Mouse (Mus musculus) cerebellum, adult 9-11 months (tissue): ENCODE data around the gene Bag1.

Experiments used
- DNase-seq: peaks from one replicate; pipeline ENCODE4 v3.0.0; 2022

Gene Bag1

DNA sequence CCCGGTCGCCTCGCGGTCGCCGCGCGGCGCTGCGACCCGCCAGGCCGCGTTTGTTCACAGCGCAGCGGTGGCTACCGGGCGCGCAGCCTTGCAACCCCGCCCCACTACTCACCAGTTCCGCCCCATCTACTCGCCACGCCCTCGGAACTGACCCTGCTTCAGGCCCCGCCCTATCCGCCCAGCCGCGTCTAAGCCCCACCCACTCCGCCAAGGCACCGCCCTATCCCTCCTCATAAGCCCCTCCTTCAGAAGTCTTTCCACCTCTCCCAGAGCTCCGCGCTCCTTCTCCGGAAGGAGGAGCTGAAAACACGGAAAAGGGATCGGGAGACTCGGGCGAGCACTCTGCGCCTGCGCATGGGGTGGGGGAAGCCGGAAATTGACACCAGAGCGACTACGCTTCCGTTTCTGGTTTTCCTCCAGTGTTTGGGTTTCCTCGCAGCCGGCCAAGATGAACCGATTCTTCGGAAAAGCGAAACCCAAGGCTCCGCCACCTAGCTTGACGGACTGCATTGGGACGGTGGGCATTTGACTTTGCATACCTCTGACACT, at the start of gene Bag1, which contains the start of gene Chmp5:
Bag1 (minus strand) TSS at position 135 of the 549 bp plus-strand sequence.
Chmp5 (plus strand) TSS at position 248 of the 549 bp plus-strand sequence.
- DNase-seq = peak; percentile 99

DNA sequence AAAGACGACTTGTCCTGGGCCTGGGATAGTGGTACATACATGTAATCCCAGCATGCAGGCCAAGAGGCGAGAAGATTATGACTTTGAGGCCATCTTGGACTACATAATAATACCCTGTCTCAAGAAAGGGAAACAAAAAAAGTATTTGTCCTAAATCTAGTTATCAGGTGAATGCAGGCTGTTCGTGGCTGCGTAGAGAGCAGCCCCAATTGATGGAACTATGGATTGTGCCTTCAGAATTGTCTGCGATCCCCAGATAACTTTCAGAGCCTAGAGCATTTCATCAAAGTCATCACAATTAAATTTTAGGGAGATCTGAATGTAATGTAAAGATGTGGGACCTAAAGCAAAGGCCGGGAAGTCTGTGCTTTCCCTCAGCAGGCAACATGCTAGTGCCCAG, 48.2 kb upstream of the Bag1 start:
- no peak for DNase-seq

DNA sequence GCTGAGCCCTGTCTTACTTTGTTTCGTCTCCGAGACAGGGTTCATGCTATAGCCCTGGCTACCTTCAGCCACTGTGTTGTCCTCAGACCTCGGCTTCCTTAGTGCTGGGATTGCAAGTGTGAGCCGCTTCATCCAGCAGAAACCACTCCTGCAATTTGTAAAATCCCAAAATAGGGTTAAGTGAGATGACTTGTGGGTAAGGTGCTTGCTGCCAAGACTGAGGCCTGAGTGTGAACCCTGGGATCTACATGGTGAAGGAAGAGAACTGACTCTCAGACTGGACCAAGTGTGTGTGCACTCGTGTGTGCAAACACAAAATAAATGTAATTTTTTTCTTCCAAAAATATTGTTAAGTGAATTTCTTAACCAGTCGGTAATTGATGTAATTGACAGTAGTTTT, 41.5 kb upstream of the Bag1 start:
- DNase-seq = no peak

- DNase-seq = no peak
Measured at GRCm38 (mm10) chr4:40983686-40984085, 35.6 kb upstream of the Bag1 start.

GRCm38 (mm10) chr4:40982486-40982885, 34.4 kb upstream of the Bag1 start:
- DNase-seq = no peak

DNA sequence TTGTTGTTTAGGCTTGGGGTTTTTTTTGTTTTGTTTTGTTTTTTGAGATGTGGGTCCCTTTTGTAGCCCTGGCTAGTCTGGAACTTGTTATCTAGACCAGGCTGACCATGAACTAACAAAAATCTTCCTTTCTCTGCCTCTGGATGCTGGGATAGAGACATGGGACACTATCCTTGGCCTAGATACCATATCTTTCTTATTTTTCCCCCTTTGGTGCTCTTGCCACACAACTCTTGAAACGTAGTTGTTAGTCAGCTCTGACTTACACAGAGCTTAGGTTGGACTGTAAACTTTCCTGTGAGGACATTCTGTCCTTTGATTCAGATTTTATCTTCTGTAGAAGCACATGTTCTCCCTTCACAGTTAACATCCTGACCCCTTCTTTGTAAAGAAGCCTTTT, 31.3 kb upstream of the Bag1 start:
- no peak for DNase-seq

DNA sequence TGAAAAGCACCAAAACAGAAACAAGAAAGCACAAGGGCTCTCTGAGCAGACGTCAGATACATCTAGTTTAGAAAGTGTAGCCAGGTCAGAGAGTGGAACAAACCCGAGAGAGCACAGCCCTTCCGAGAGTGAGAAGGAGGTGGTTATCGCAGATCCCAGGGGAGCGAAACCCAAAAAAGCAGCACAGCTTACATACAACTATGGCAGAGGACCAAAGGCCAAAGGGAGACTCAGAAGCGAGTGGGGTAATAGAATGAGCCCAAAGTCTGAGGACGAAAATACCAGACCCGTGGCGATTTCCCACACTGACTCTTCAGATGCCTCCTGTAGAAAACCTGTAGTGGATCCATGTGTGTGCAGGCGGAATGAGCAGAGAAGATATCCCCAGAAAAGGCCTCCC, 28.6 kb upstream of the Bag1 start:
- DNase-seq = no peak

GRCm38 (mm10) chr4:40975678-40976077, 27.6 kb upstream of the Bag1 start:
- no peak for DNase-seq

GRCm38 (mm10) chr4:40974011-40974410, 25.9 kb upstream of the Bag1 start:
- no peak for DNase-seq

- peak; percentile 39 for DNase-seq
Measured at GRCm38 (mm10) chr4:40971744-40972143, 23.6 kb upstream of the Bag1 start.

- DNase-seq = peak; percentile 96
Measured at GRCm38 (mm10) chr4:40970842-40971701, 23.0 kb upstream of the Bag1 start, which contains the start of gene Nfx1. Nfx1 (plus strand) TSS chr4:40970906.

GRCm38 (mm10) chr4:40970592-40970841, 22.4 kb upstream of the Bag1 start:
- DNase-seq = no peak

DNA sequence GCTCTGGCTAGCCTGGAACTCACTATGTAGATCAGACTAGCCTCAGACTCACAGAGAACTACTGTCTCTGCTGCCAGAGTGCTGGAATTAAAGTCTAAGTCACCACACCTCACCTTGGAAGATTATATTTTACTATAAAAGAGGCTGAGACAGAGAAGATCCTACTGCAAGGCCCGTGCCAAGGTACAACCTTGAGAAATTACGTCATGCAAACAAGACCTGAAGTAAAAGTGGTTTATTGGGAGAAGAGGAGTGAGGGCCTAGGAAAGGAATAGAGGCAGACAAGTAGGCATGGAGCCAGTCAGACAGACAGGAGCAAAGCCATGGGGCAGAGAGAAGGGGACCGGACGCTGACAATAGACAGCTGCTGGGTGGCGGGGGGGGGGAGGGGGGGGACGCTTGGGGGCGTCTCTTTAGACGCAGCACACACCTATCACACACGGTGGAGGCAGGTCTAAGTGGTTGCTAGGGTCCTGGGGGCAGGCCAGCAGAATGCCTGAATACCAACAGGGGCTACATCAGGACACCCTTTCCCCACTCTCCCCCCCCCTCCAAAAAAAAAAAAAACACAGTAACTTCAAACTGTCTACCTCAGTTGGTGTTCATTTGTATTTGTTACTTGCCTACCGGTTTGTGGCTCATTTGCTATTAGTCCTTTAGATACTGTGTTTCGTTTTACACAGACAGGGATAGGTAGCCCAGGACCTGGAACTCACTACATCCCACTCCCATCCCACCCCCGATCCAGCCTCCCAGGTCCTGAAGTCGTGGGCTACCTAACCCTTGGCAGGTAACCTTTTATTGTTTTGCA, 21.9 kb upstream of the Bag1 start:
- peak; percentile 51 for DNase-seq

GRCm38 (mm10) chr4:40969161-40969560, 21.1 kb upstream of the Bag1 start:
- no peak for DNase-seq

DNA sequence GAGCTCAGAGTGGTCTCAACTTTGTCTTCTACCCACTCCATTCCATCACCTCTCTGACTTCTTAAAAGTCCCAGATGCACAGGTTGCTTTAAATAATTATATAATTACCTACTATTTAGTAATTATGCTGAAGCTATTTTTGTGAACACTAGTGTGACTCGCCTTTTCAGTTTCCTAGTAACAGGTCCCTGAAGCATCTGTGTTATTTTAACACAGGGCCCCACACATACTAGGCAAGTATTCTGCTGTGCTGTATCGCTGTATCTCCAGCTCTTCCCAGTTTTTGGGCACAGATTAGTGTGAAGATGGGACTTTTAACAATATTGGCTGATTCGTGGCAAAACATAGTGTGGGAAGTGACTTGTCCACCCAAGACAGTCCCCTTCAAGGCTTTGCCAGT, 15.4 kb upstream of the Bag1 start:
- no peak for DNase-seq

- DNase-seq = no peak
Measured at GRCm38 (mm10) chr4:40955942-40956341, 7.8 kb upstream of the Bag1 start.

DNA sequence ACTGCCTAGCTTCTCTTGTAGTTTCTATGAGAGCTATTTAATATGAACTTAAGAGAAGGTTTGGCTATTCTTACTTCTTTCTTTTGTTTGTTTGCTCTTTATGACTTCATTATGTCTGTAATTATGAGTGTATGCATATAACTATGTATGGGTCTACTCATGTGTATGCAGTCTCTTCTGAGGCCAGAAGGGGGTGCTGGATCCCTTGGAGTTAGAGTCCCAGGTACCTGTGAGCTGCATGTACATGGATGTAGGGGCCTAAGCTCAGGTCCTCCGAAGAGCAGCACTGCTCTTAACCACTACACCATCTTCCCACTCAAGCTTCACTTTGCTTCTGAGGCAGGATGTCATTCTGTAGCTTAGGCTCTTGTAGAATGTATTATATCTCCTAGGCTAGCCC, 5.4 kb upstream of the Bag1 start:
- DNase-seq = no peak

DNA sequence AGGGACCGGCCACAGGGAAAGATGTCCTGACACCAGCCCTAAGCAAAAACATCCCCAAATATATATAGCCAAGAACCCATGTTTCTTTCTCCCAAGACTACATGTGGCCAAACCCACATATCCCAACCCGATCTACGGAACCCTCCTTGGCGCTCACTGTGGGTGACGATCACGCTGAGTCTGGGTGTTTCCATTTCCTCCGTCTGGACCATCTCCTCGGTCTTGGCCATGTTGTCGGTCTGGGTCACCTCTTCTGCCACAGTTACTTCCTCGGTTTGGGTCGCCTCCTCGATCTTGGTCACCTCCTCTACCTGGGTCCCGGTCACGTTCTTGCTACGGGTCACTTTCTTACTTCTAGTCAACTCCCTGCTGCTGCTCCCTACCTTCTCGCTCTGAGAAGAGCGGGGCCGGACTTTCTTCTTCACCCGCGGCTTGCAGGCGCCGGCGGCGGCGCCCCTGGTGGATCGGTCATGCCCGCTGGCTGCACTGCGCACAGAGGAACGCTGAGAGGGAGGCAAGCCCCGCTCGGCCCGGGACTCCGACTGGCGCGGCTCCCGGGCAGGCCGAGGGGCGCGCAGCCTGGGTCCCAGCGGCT, 432 bp downstream of the Bag1 start:
- DNase-seq = no peak

- DNase-seq = no peak
Measured at GRCm38 (mm10) chr4:40946516-40947121, 1.5 kb downstream of the Bag1 start.

- no peak for DNase-seq
Measured at GRCm38 (mm10) chr4:40943651-40944050, 4.4 kb downstream of the Bag1 start.

DNA sequence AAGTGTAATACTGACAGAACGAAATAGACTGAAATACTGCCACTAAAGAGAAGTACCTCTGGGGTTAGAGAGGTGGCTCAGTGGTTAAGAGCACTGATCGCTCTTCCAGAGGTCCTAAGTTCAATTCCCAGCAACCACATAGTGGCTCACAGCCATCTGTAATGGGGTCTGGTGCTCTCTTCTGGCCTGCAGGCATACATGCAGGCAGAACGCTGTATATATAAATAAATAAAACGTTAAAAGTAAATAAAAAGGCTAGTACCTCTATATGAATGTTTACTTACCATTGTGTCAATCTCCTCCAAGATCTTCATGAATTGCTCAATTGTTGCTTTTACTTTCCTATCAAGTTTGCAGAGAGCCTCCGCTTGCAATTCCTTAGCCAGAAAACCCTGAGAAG, 9.3 kb downstream of the Bag1 start:
- no peak for DNase-seq

GRCm38 (mm10) chr4:40936175-40936839, 11.8 kb downstream of the Bag1 start:
- peak; percentile 39 for DNase-seq
